Mouse (Mus musculus) gastrocnemius, postnatal 4 days (tissue): ENCODE data around the gene Dlg2. TPM values are rescaled to one million over a fixed set of nuclear protein-coding genes. Genes with fewer than 3 reads are reported as not detected.

ENCODE experiments used
- DNase-seq, 2 experiments: peaks; one replicate each; pipeline ENCODE4 v3.0.0; 2021 to 2022; ENCODE audit warnings: low spot score in 2 of 2, mixed read lengths in 2 of 2
- total RNA-seq, 2 experiments: library from RNA; stranded (reverse); gene quantifications; 2 replicates each; pipeline ENCODE4 v1.2.3; 2021

Dlg2 gene
- total RNA-seq, 2 experiments from 2014 or later: 4.1 to 4.5 TPM

GRCm38 (mm10) chr7:92356542-92356941 lies 1880.1 kb downstream of the Dlg2 start:
- no peak for DNase-seq

GRCm38 (mm10) chr7:92363386-92363785 lies 1886.9 kb downstream of the Dlg2 start:
- DNase-seq: no peak

GRCm38 (mm10) chr7:92363800-92364199 lies 1887.3 kb downstream of the Dlg2 start:
- DNase-seq: no peak

- DNase-seq: no peak
Measured at GRCm38 (mm10) chr7:92367111-92367510, 1890.6 kb downstream of the Dlg2 start.

- no peak for DNase-seq
Measured at GRCm38 (mm10) chr7:92370521-92370920, 1894.0 kb downstream of the Dlg2 start.

GRCm38 (mm10) chr7:92371638-92372037 lies 1895.2 kb downstream of the Dlg2 start:
- DNase-seq: no peak

GRCm38 (mm10) chr7:92373863-92374357 lies 1897.4 kb downstream of the Dlg2 start:
- no peak for DNase-seq

- no peak for DNase-seq
Measured at GRCm38 (mm10) chr7:92383913-92384484, 1907.5 kb downstream of the Dlg2 start.

GRCm38 (mm10) chr7:92392052-92392640 lies 1915.7 kb downstream of the Dlg2 start:
- DNase-seq: no peak

- no peak for DNase-seq
Measured at GRCm38 (mm10) chr7:92396783-92397182, 1920.3 kb downstream of the Dlg2 start.

GRCm38 (mm10) chr7:92398841-92399240 lies 1922.4 kb downstream of the Dlg2 start:
- DNase-seq: no peak

- no peak for DNase-seq
Measured at GRCm38 (mm10) chr7:92400551-92400950, 1924.1 kb downstream of the Dlg2 start.

- no peak for DNase-seq
Measured at GRCm38 (mm10) chr7:92401001-92401688, 1924.7 kb downstream of the Dlg2 start.

GRCm38 (mm10) chr7:92408479-92408878 lies 1932.0 kb downstream of the Dlg2 start:
- DNase-seq: no peak

GRCm38 (mm10) chr7:92420474-92420873 lies 1944.0 kb downstream of the Dlg2 start:
- no peak for DNase-seq

GRCm38 (mm10) chr7:92423017-92423416 lies 1946.5 kb downstream of the Dlg2 start:
- no peak for DNase-seq

GRCm38 (mm10) chr7:92424703-92425102 lies 1948.2 kb downstream of the Dlg2 start:
- peak in 1 of 2 experiments; percentile 19 for DNase-seq

- DNase-seq: no peak
Measured at GRCm38 (mm10) chr7:92427280-92427679, 1950.8 kb downstream of the Dlg2 start.

GRCm38 (mm10) chr7:92428629-92429028 lies 1952.2 kb downstream of the Dlg2 start:
- no peak for DNase-seq

GRCm38 (mm10) chr7:92430254-92430653 lies 1953.8 kb downstream of the Dlg2 start:
- no peak for DNase-seq

GRCm38 (mm10) chr7:92437168-92437567 lies 1960.7 kb downstream of the Dlg2 start:
- no peak for DNase-seq
